Mouse (Mus musculus) heart, postnatal 25 days (tissue): ENCODE results near the gene Nubp2. TPM values are rescaled to one million over a fixed set of nuclear protein-coding genes. Genes with fewer than 3 reads are reported as not detected.

Experiments used
- total RNA-seq, 2 experiments: library from RNA; stranded (reverse); gene quantifications; 2 replicates each; pipeline ENCODE4 v1.2.3; 2021

Nubp2 gene
- total RNA-seq, 2 experiments from 2014 or later = 18.2 to 19.4 TPM

Other genes starting within 250 kb of the Nubp2 start
- 100 to 1,000 TPM in 1 of 2 experiments, 10 to 100 TPM in 1; 96.0 to 135 TPM for gene Slc9a3r2, start 236.0 kb downstream of the Nubp2 start, total RNA-seq
- gene Npw, start 227.9 kb downstream of the Nubp2 start, total RNA-seq = not detected
- gene Zfp598, start 216.7 kb downstream of the Nubp2 start, total RNA-seq = 10 to 100 TPM; 17.5 to 17.9 TPM
- not detected for gene Syngr3, start 196.4 kb downstream of the Nubp2 start, total RNA-seq
- gene Gfer, start 190.2 kb downstream of the Nubp2 start, total RNA-seq = 10 to 100 TPM; 21.9 to 22.1 TPM
- gene Noxo1, start 190.1 kb downstream of the Nubp2 start, total RNA-seq = under 1 TPM; 0.50 to 0.55 TPM
- gene Tbl3, start 178.7 kb downstream of the Nubp2 start, total RNA-seq = 10 to 100 TPM; 16.0 to 16.9 TPM
- gene Rnf151, start 168.3 kb downstream of the Nubp2 start, total RNA-seq = not detected
- gene Rps2, start 168.2 kb downstream of the Nubp2 start, total RNA-seq = 100 to 1,000 TPM; 745 to 758 TPM
- 1,000 to 10,000 TPM; 1,080 to 1,118 TPM for gene Ndufb10, start 161.9 kb downstream of the Nubp2 start, total RNA-seq
- 100 to 1,000 TPM; 375 to 390 TPM for gene Rpl3l, start 158.5 kb downstream of the Nubp2 start, total RNA-seq
- gene Msrb1, start 149.7 kb downstream of the Nubp2 start, total RNA-seq = 100 to 1,000 TPM; 191 to 194 TPM
- gene Hs3st6, start 133.4 kb downstream of the Nubp2 start, total RNA-seq = not detected
- not detected for gene Meiob, start 82.1 kb downstream of the Nubp2 start, total RNA-seq
- 100 to 1,000 TPM in 1 of 2 experiments, 10 to 100 TPM in 1; 97.1 to 108 TPM for gene Hagh, start 46.2 kb downstream of the Nubp2 start, total RNA-seq
- 10 to 100 TPM; 88.1 to 88.6 TPM for gene Fahd1, start 36.0 kb downstream of the Nubp2 start, total RNA-seq
- 1 to 10 TPM; 6.9 TPM for gene Igfals, start 20.4 kb downstream of the Nubp2 start, total RNA-seq
- gene Spsb3, start 294 bp upstream of the Nubp2 start, total RNA-seq = 10 to 100 TPM; 33.4 to 36.3 TPM
- 10 to 100 TPM; 17.8 to 19.9 TPM for gene Eme2, start 8.7 kb upstream of the Nubp2 start, total RNA-seq
- 100 to 1,000 TPM; 110 to 111 TPM for gene Mrps34, start 8.8 kb upstream of the Nubp2 start, total RNA-seq
- 10 to 100 TPM; 33.9 to 35.6 TPM for gene Nme3, start 10.2 kb upstream of the Nubp2 start, total RNA-seq
- 10 to 100 TPM; 65.1 to 70.2 TPM for gene Mapk8ip3, start 50.6 kb upstream of the Nubp2 start, total RNA-seq
- 1 to 10 TPM; 8.4 to 8.6 TPM for gene Jpt2, start 74.3 kb upstream of the Nubp2 start, total RNA-seq
- gene Cramp1l, start 129.4 kb upstream of the Nubp2 start, total RNA-seq = 10 to 100 TPM; 10.8 to 13.3 TPM
- gene Ift140, start 129.7 kb upstream of the Nubp2 start, total RNA-seq = 1 to 10 TPM; 4.9 to 6.6 TPM
- gene Tmem204, start 197.2 kb upstream of the Nubp2 start, total RNA-seq = 10 to 100 TPM; 34.5 to 41.7 TPM
- 10 to 100 TPM; 10.8 to 12.2 TPM for gene Telo2, start 229.6 kb upstream of the Nubp2 start, total RNA-seq
- 1 to 10 TPM; 3.7 to 6.7 TPM for gene Ptx4, start 234.4 kb upstream of the Nubp2 start, total RNA-seq
- gene Clcn7, start 247.0 kb upstream of the Nubp2 start, total RNA-seq = 10 to 100 TPM; 25.5 to 27.5 TPM